Mouse (Mus musculus) layer of hippocampus, postnatal 25 days (tissue): ENCODE results near the gene Jam3. TPM values are rescaled to one million over a fixed set of nuclear protein-coding genes. Genes with fewer than 3 reads are reported as not detected.

Experiments used
- DNase-seq, 2 experiments: peaks; one replicate each; pipeline ENCODE4 v3.0.0; 2022; ENCODE audit warnings: mixed read lengths in 2 of 2, low spot score in 1 of 2; ENCODE audit errors: extremely low spot score in 1 of 2
- total RNA-seq, 2 experiments: library from RNA; stranded (reverse); gene quantifications; 2 replicates each; pipeline ENCODE4 v1.2.3; 2021

The Jam3 gene
- total RNA-seq, 2 experiments from 2014 or later: 43.0 to 44.2 TPM

- DNase-seq: no peak
Observed at GRCm38 (mm10) chr9:27049492-27049891, 105.7 kb downstream of the Jam3 start.

Other genes with a start within 250 kb of the Jam3 start
- not detected for gene Gm1110, start 232.3 kb downstream of the Jam3 start, total RNA-seq
- gene Acad8, start 155.9 kb downstream of the Jam3 start, total RNA-seq: 10 to 100 TPM; 35.0 to 36.4 TPM
- gene Thyn1, start 155.7 kb downstream of the Jam3 start, total RNA-seq: 10 to 100 TPM; 94.3 to 98.7 TPM
- gene Vps26b, start 125.4 kb downstream of the Jam3 start, total RNA-seq: 100 to 1,000 TPM; 111 to 114 TPM
- 10 to 100 TPM; 15.6 to 19.0 TPM for gene Ncapd3, start 125.2 kb downstream of the Jam3 start, total RNA-seq
- gene Igsf9b, start 143.8 kb upstream of the Jam3 start, total RNA-seq: 10 to 100 TPM; 26.0 to 37.2 TPM
- not detected for gene Spata19, start 241.4 kb upstream of the Jam3 start, total RNA-seq